ENCODE assay signal across 8 mouse cellular contexts in the genomic region with DNA sequence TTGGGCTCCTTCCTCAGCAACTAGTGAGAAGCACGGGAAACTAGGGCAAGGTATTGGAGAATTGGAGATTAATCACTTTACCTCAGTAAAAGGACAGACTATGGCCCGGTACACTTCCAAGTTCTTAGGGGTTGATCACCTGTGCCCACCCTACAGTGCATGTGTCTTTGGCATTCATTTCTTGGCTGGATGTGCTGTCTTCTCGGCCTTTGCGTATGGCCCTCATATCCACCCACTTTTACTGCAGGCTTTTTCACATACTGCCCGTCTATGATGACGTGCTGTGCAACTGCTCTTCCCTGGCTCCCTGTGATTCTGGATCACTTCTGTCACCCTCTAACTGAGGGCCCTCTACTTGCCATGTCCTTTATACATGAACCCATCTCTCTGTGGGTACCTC. TPM values are rescaled to one million over a fixed set of nuclear protein-coding genes. Genes with fewer than 3 reads are reported as not detected.
A peak's percentile ranks its signal among the peaks of the same experiment; 100 is the strongest.
DNase-seq lines count a peak whose midpoint lies in the region; ATAC-seq lines count a peak whose summit lies in the region.

No protein-coding gene starts in this region.

- H3K27me3 ChIP-seq in kidney, embryonic 14.5 days (ENCODE audit: control insufficient read depth, insufficient read depth, low read length) = no peaks in the 10 kb centered on the region
- H3K27me3 ChIP-seq in hindbrain, embryonic 12.5 days = no peaks in the 10 kb centered on the region
- H3K27me3 ChIP-seq in midbrain, embryonic 13.5 days = no peaks in the 10 kb centered on the region

- H3K4me2 ChIP-seq in kidney, embryonic 14.5 days (replicated peaks; ENCODE audit: low read depth, low read length) = no peak overlapping the region; the same call in 1 of the 2 replicates
- peak overlapping the region; percentile 48 for H3K4me2 ChIP-seq in hindbrain, embryonic 12.5 days (replicated peaks)
- peak overlapping the region; percentile 48 for H3K4me2 ChIP-seq in midbrain, embryonic 13.5 days (replicated peaks)

- peak overlapping the region; percentile 98; the same call in 1 of the 2 replicates for H3K4me3 ChIP-seq in kidney, embryonic 14.5 days (ENCODE audit: low read length)
- peak overlapping the region; percentile 13; the same call in 1 of the 2 replicates for H3K4me3 ChIP-seq in brown adipose tissue, adult 24 weeks (ENCODE audit: insufficient read depth, low read depth, low read length)
- H3K4me3 ChIP-seq in hindbrain, embryonic 12.5 days = peak overlapping the region; percentile 99; the same call in 1 of the 2 replicates
- H3K4me3 ChIP-seq in midbrain, embryonic 13.5 days (replicated peaks) = peak overlapping the region; percentile 99

- H3K9ac ChIP-seq in kidney, embryonic 14.5 days (ENCODE audit: low read depth, low read length) = peak overlapping the region; percentile 52; the same call in 1 of the 2 replicates
- H3K9ac ChIP-seq in hindbrain, embryonic 12.5 days = no peak overlapping the region
- H3K9ac ChIP-seq in midbrain, embryonic 13.5 days (replicated peaks) = no peak overlapping the region

- H3K36me3 ChIP-seq in kidney, embryonic 14.5 days (ENCODE audit: control insufficient read depth, insufficient read depth, low read length) = no peaks in the 10 kb centered on the region; the same call in 1 of the 2 replicates
- no peaks in the 10 kb centered on the region for H3K36me3 ChIP-seq in hindbrain, embryonic 12.5 days
- H3K36me3 ChIP-seq in midbrain, embryonic 13.5 days = no peaks in the 10 kb centered on the region

- DNase-seq in kidney, adult 18-20 months = no peak
- DNase-seq in ovary, postnatal 10 days (ENCODE audit: low spot score) = no peak
- DNase-seq in spleen, postnatal 10 days (ENCODE audit: low spot score in 2 of 2) = no peak
- no peak for DNase-seq in embryo, embryonic 9.5 days (ENCODE audit: extremely low spot score)

- no peaks in the 10 kb centered on the region for H3K9me3 ChIP-seq in kidney, embryonic 14.5 days (ENCODE audit: control insufficient read depth, low read length)
- H3K9me3 ChIP-seq in hindbrain, embryonic 12.5 days (replicated peaks) = no peaks in the 10 kb centered on the region
- H3K9me3 ChIP-seq in midbrain, embryonic 13.5 days = no peaks in the 10 kb centered on the region

- H3K4me1 ChIP-seq in kidney, embryonic 14.5 days (ENCODE audit: control insufficient read depth, insufficient read depth, low read length) = peaks cover 15% of the 10 kb centered on the region
- H3K4me1 ChIP-seq in brown adipose tissue, adult 24 weeks (ENCODE audit: control insufficient read depth, insufficient read depth, insufficient read length, low read length) = peaks cover 8% of the 10 kb centered on the region; the same call in 1 of the 2 replicates
- peaks cover 20% of the 10 kb centered on the region for H3K4me1 ChIP-seq in hindbrain, embryonic 12.5 days
- H3K4me1 ChIP-seq in midbrain, embryonic 13.5 days (replicated peaks) = peaks cover 22% of the 10 kb centered on the region

- WGBS in kidney, embryonic 14.5 days = 85% methylated on average over 6 of the region's 6 CpGs
- 86% methylated on average over 6 of the region's 6 CpGs for WGBS in hindbrain, embryonic 12.5 days
- 84% methylated on average over 6 of the region's 6 CpGs for WGBS in midbrain, embryonic 13.5 days

- no peak for ATAC-seq in kidney, embryonic 14.5 days (ENCODE audit: low FRiP score, low TSS enrichment)
- no peak for ATAC-seq in hindbrain, embryonic 12.5 days (ENCODE audit: low FRiP score)
- no peak; the same call in 1 of the 2 replicates for ATAC-seq in midbrain, embryonic 13.5 days

- no peak overlapping the region for H3K27ac ChIP-seq in kidney, embryonic 14.5 days (ENCODE audit: low read depth, low read length)
- H3K27ac ChIP-seq in brown adipose tissue, adult 24 weeks (replicated peaks; ENCODE audit: low read depth, low read length) = no peak overlapping the region
- no peak overlapping the region for H3K27ac ChIP-seq in hindbrain, embryonic 12.5 days
- no peak overlapping the region for H3K27ac ChIP-seq in midbrain, embryonic 13.5 days

RNA-seq across cellular contexts. Expression of gene Prcc, which starts 1.0 kb away (rescaled TPM):
- polyA plus RNA-seq in kidney, embryonic 14.5 days (2014; fragmentation: Nextera tagmentation; extraction: Ambion mirVana) = 15.6 and 16.6 TPM in 2 replicates
- 25.6 and 28.7 TPM in 2 replicates for polyA plus RNA-seq in brown adipose tissue, adult 24 weeks (2012; ENCODE audit: insufficient read depth, insufficient read length, missing spikeins)
- polyA plus RNA-seq in hindbrain, embryonic 12.5 days (2016; fragmentation: Nextera tagmentation; extraction: Ambion mirVana) = 14.7 and 16.4 TPM in 2 replicates
- 13.8 and 15.6 TPM in 2 replicates for polyA plus RNA-seq in midbrain, embryonic 13.5 days (2015; fragmentation: Nextera tagmentation; extraction: Ambion mirVana)

RNA-seq across cellular contexts. Expression of gene Hdgf, which starts 19.7 kb away (rescaled TPM):
- 231 and 254 TPM in 2 replicates for polyA plus RNA-seq in kidney, embryonic 14.5 days (2014; fragmentation: Nextera tagmentation; extraction: Ambion mirVana)
- polyA plus RNA-seq in brown adipose tissue, adult 24 weeks (2012; ENCODE audit: insufficient read depth, insufficient read length, missing spikeins) = 178 and 215 TPM in 2 replicates
- polyA plus RNA-seq in hindbrain, embryonic 12.5 days (2016; fragmentation: Nextera tagmentation; extraction: Ambion mirVana) = 219 and 230 TPM in 2 replicates
- polyA plus RNA-seq in midbrain, embryonic 13.5 days (2015; fragmentation: Nextera tagmentation; extraction: Ambion mirVana) = 125 and 176 TPM in 2 replicates

RNA-seq across cellular contexts. Expression of gene Mrpl24, which starts 32.9 kb away (rescaled TPM):
- polyA plus RNA-seq in kidney, embryonic 14.5 days (2014; fragmentation: Nextera tagmentation; extraction: Ambion mirVana) = 76.7 and 81.0 TPM in 2 replicates
- polyA plus RNA-seq in brown adipose tissue, adult 24 weeks (2012; ENCODE audit: insufficient read depth, insufficient read length, missing spikeins) = 158 and 172 TPM in 2 replicates
- polyA plus RNA-seq in hindbrain, embryonic 12.5 days (2016; fragmentation: Nextera tagmentation; extraction: Ambion mirVana) = 72.9 and 79.0 TPM in 2 replicates
- polyA plus RNA-seq in midbrain, embryonic 13.5 days (2015; fragmentation: Nextera tagmentation; extraction: Ambion mirVana) = 69.1 and 72.1 TPM in 2 replicates

RNA-seq across cellular contexts. Expression of gene Sh2d2a, which starts 39.9 kb away (rescaled TPM):
- polyA plus RNA-seq in kidney, embryonic 14.5 days (2014; fragmentation: Nextera tagmentation; extraction: Ambion mirVana) = 0.22 TPM in 1 of 2 replicates, not detected in the other
- polyA plus RNA-seq in brown adipose tissue, adult 24 weeks (2012; ENCODE audit: insufficient read depth, insufficient read length, missing spikeins) = not detected in 2 replicates
- not detected in 2 replicates for polyA plus RNA-seq in hindbrain, embryonic 12.5 days (2016; fragmentation: Nextera tagmentation; extraction: Ambion mirVana)
- not detected in 2 replicates for polyA plus RNA-seq in midbrain, embryonic 13.5 days (2015; fragmentation: Nextera tagmentation; extraction: Ambion mirVana)

RNA-seq across cellular contexts. Expression of gene Isg20l2, which starts 43.7 kb away (rescaled TPM):
- polyA plus RNA-seq in kidney, embryonic 14.5 days (2014; fragmentation: Nextera tagmentation; extraction: Ambion mirVana) = 34.6 and 45.5 TPM in 2 replicates
- 6.7 and 7.9 TPM in 2 replicates for polyA plus RNA-seq in brown adipose tissue, adult 24 weeks (2012; ENCODE audit: insufficient read depth, insufficient read length, missing spikeins)
- 67.7 and 68.7 TPM in 2 replicates for polyA plus RNA-seq in hindbrain, embryonic 12.5 days (2016; fragmentation: Nextera tagmentation; extraction: Ambion mirVana)
- polyA plus RNA-seq in midbrain, embryonic 13.5 days (2015; fragmentation: Nextera tagmentation; extraction: Ambion mirVana) = 49.2 and 51.0 TPM in 2 replicates

Comparison
In these comparisons a context has a peak if more than half of its experiments do, and no peak if none do; other contexts are left out.
1. H3K4me3 ChIP-seq: peak in every context shown above with its lines; median percentile 99 in hindbrain, embryonic 12.5 days; 99 in midbrain, embryonic 13.5 days; 98 in kidney, embryonic 14.5 days; 13 in brown adipose tissue, adult 24 weeks.